Mouse (Mus musculus) small intestine, adult 2 months (tissue): ENCODE measurements around the gene Miip. TPM values are rescaled to one million over a fixed set of nuclear protein-coding genes. Genes with fewer than 3 reads are reported as not detected.

ENCODE experiments used
- H3K27ac ChIP-seq: fragments of 200-500 bp; 2 replicates; pipeline ENCODE4 v1.5.1; 2012; ENCODE audit warnings: low read depth, low read length, control low read depth, inconsistent platforms; ENCODE audit not compliant: insufficient read depth
- H3K27me3 ChIP-seq: fragments of 200-500 bp; 2 replicates; pipeline ENCODE4 v1.6.1; 2012; ENCODE audit warnings: mild to moderate bottlenecking, moderate library complexity, low read length, inconsistent platforms; ENCODE audit not compliant: control insufficient read depth, insufficient read depth
- H3K36me3 ChIP-seq: fragments of 200-500 bp; 2 replicates; pipeline ENCODE4 v1.6.1; 2012; ENCODE audit warnings: mild to moderate bottlenecking, low read length, control low read depth, inconsistent platforms; ENCODE audit not compliant: control insufficient read depth, insufficient read depth
- H3K4me1 ChIP-seq: fragments of 200-500 bp; 2 replicates; pipeline ENCODE4 v1.6.1; 2012; ENCODE audit warnings: low read length, inconsistent platforms, mixed read lengths; ENCODE audit not compliant: control insufficient read depth, insufficient read depth, insufficient read length
- H3K4me3 ChIP-seq: fragments of 200-500 bp; 2 replicates; pipeline ENCODE4 v1.5.1; 2012; ENCODE audit warnings: low read depth, mild to moderate bottlenecking, control low read depth, inconsistent platforms, low read length, moderate library complexity
- CTCF ChIP-seq: fragments of 200-500 bp; IDR thresholded peaks from 2 replicates; pipeline ENCODE4 v1.5.1; 2012; ENCODE audit warnings: low read depth, mild to moderate bottlenecking, control low read depth, inconsistent platforms, low read length, moderate library complexity, mixed read lengths; ENCODE audit not compliant: insufficient replicate concordance, insufficient read length; ENCODE audit errors: extremely low read depth
- POLR2A ChIP-seq: fragments of 200-500 bp; IDR thresholded peaks from 2 replicates; pipeline ENCODE4 v1.6.1; 2012; ENCODE audit warnings: low read depth, mild to moderate bottlenecking, control low read depth, inconsistent platforms, low read length, moderate library complexity
- WGBS: fragments of 180-500 bp; shearing (Covaris S2); methylation state at CpG from one replicate; pipeline ENCODE4 v1.1.7; 2018; 5-methylcytosine and 5-hydroxymethylcytosine counted together
- polyA plus RNA-seq: library from polyadenylated mRNA; depleted of rRNA; stranded (reverse); fragments of >200 nt; gene quantifications from 2 replicates; pipeline ENCODE4 v1.2.3, GENCODE M21; 2012

Gene Miip
- polyA plus RNA-seq, 1 experiment = 48.3 TPM

- Histone ChIP-seq H3K36me3 (peaks cover 81% of the 10 kb centered on the region), H3K27me3 (no peaks in the 10 kb centered on the region), H3K4me1 (no peaks in the 10 kb centered on the region), H3K27ac (no peak overlapping the region), H3K4me3 (no peak overlapping the region)
- no peak for TF ChIP-seq CTCF
- no peak for TF ChIP-seq POLR2A
- 93% methylated on average over 12 of the region's 12 CpGs for WGBS
Observed at GRCm38 (mm10) chr4:147886158-147886557, 17.5 kb upstream of the Miip start.

DNA sequence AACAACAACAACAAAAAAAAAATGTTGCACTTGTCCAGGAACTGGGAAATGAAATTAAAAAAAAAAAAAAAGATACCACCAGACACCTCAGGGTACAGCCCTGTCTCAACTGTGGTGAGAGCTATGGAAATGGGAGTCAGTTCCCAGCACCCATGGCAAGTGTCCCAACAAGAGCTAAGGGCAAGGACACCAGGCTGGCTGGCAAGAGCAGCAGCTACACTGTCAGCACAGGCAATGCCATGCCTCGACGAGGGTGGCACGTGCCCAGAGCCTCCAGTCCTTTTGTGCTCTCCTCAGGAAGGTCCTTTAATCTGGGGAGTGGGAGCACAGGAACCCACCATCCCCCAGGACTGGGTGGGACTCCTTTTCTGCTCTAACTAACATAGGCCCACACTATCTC, 15.5 kb upstream of the Miip start:
- Histone ChIP-seq H3K27me3 (no peaks in the 10 kb centered on the region), H3K4me3 (no peak overlapping the region), H3K36me3 (peaks cover 80% of the 10 kb centered on the region), H3K27ac (no peak overlapping the region), H3K4me1 (no peaks in the 10 kb centered on the region)
- WGBS = 91% methylated on average over 3 of the region's 3 CpGs
- TF ChIP-seq POLR2A = no peak
- TF ChIP-seq CTCF = no peak

GRCm38 (mm10) chr4:147883041-147883440, 14.4 kb upstream of the Miip start:
- Histone ChIP-seq H3K27me3 (no peaks in the 10 kb centered on the region), H3K4me3 (no peak overlapping the region), H3K27ac (no peak overlapping the region), H3K4me1 (no peaks in the 10 kb centered on the region), H3K36me3 (peaks cover 81% of the 10 kb centered on the region)
- 79% methylated on average over 6 of the region's 6 CpGs for WGBS
- TF ChIP-seq CTCF = no peak
- no peak for TF ChIP-seq POLR2A

DNA sequence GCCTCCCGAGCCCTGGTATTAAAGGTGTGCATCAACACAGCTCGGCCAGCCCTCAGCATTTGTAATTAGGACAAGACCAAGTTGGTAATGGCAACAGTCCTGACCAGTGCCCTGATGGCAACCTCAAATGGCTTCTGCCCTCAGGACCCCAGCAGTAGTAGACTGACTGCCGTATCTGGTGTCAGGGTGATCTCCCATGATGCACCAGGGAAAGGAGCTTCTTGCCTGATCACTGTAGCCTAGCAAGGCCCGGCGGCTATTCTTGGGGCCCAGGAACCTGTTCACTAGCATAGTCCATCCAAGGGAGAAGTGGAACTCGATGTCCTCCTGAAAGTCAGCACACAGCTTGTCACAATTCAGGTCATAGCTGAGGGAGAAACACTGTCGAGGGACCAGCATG, 13.2 kb upstream of the Miip start:
- H3K27me3 ChIP-seq = no peaks in the 10 kb centered on the region
- no peak for TF ChIP-seq POLR2A
- TF ChIP-seq CTCF = no peak
- H3K36me3 ChIP-seq = peaks cover 77% of the 10 kb centered on the region
- H3K27ac ChIP-seq = no peak overlapping the region
- H3K4me3 ChIP-seq = no peak overlapping the region
- H3K4me1 ChIP-seq = peaks cover under 1% of the 10 kb centered on the region; the same call in 1 of the 2 replicates
- 94% methylated on average over 7 of the region's 7 CpGs for WGBS

GRCm38 (mm10) chr4:147879865-147880264, 11.2 kb upstream of the Miip start:
- H3K4me1 ChIP-seq = peaks cover 8% of the 10 kb centered on the region; the same call in 1 of the 2 replicates
- peaks cover 79% of the 10 kb centered on the region for H3K36me3 ChIP-seq
- H3K27ac ChIP-seq = no peak overlapping the region
- no peaks in the 10 kb centered on the region for H3K27me3 ChIP-seq
- no peak for TF ChIP-seq POLR2A
- no peak for TF ChIP-seq CTCF
- 75% methylated on average over 5 of the region's 5 CpGs for WGBS
- H3K4me3 ChIP-seq = no peak overlapping the region

GRCm38 (mm10) chr4:147879456-147879855, 10.8 kb upstream of the Miip start:
- H3K4me1 ChIP-seq = peaks cover 8% of the 10 kb centered on the region; the same call in 1 of the 2 replicates
- WGBS = 51% methylated on average over 2 of the region's 2 CpGs
- peaks cover 80% of the 10 kb centered on the region for H3K36me3 ChIP-seq
- TF ChIP-seq POLR2A (no peak), CTCF (no peak)
- no peaks in the 10 kb centered on the region for H3K27me3 ChIP-seq
- no peak overlapping the region for H3K4me3 ChIP-seq
- H3K27ac ChIP-seq = no peak overlapping the region

DNA sequence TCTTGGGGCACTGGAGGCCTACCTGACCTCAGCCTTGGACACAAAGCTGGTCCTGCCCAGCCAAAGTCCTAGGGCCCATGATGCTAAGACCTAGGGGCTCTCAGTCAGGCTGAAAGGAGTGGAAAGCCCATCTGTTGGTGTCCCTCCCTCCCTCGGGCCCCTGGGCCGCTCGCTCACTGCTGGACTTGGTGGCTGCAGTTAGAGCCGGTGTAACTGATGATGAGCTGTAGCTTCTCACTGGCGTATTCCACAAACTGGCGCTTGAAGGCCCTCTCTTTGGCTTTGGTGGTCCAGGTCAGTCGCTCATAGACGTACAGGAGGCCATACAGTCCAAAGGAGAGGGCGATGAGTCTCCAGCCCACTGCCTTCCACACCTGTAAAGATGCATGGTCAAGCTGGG, 9.9 kb upstream of the Miip start:
- no peak overlapping the region for H3K4me3 ChIP-seq
- WGBS = 94% methylated on average over 9 of the region's 9 CpGs
- no peak overlapping the region for H3K27ac ChIP-seq
- H3K27me3 ChIP-seq = no peaks in the 10 kb centered on the region
- peaks cover 77% of the 10 kb centered on the region for H3K36me3 ChIP-seq
- H3K4me1 ChIP-seq = peaks cover 8% of the 10 kb centered on the region; the same call in 1 of the 2 replicates
- TF ChIP-seq CTCF (no peak), POLR2A (no peak)
